Mouse (Mus musculus): ENCODE measurements around the gene Olfr127. TPM values are rescaled to one million over a fixed set of nuclear protein-coding genes. Genes with fewer than 3 reads are reported as not detected.

The Olfr127 gene
- polyA plus RNA-seq, 2 experiments = not detected

DNA sequence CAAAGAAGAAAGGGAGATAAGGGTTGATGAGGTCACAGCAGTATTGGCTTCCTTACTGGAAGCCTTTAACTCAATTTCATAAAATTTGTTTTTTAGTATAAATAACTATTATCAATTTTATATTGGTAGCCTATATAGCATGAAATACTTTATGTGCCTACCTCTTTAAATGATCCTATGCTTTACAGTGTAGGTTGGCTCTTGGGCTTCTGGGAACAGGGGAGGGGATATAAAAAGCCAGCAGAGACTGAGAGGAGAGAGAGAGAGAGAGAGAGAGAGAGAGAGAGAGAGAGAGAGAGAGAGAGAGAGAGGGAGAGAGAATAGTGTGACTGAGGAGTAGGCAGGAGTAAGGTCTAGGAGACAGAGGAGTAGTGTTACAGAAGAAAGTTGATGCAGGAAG lies 20.0 kb downstream of the Olfr127 start, which contains the start of gene Olfr128:
Olfr128 (plus strand) TSS at position 301 of the 400 bp plus-strand sequence.
- H3K4me2 ChIP-seq (ENCODE audit: low read depth) = no peak within 1 kb of the TSS
- no peak within 1 kb of the TSS for H3K9ac ChIP-seq (replicated peaks)
- no peaks in the 10 kb centered on the region for H3K27me3 ChIP-seq (ENCODE audit: control insufficient read depth, insufficient read depth, low read length)
- no peak within 1 kb of the TSS for H3K4me3 ChIP-seq (ENCODE audit: insufficient read depth in 1 of 2, low read depth in 2 of 2, low read length in 2 of 2)
- H3K27ac ChIP-seq = no peak within 1 kb of the TSS
- no peaks in the 10 kb centered on the region for H3K4me1 ChIP-seq (replicated peaks; ENCODE audit: control insufficient read depth in 2 of 2, insufficient read depth in 2 of 2, low read length in 1 of 2)
- ATAC-seq (ENCODE audit: insufficient read depth) (no peak), DNase-seq (ENCODE audit: low read depth in 3 of 3, low spot score in 3 of 3) (no peak)
- no peaks in the 10 kb centered on the region for H3K36me3 ChIP-seq (replicated peaks; ENCODE audit: control insufficient read depth, insufficient read depth, low read depth)
- H3K9me3 ChIP-seq (ENCODE audit: control insufficient read depth, low read length) = no peaks in the 10 kb centered on the region
- no peak for TF ChIP-seq EP300 (IDR thresholded peaks at IDR 0.05; ENCODE audit: low read depth)
- no peak for TF ChIP-seq CTCF (IDR thresholded peaks at IDR 0.05; ENCODE audit: low read depth)

DNA sequence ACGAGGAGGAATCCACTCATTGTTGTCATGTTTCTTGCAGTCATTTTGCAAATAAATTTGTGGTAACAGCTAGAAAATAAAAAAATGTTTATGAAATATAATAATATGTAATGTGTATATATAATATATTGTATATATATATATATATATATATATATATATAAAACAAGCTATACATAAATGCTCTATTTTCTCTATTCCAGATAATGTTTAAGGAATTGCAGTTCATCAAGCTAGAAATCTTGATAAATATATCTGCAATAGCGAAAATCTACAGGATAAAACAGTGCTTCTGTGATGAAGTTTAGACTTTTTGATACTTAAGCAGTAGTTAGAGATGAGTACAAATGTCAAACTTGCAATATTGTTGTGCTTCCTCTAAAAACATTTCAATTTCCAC lies 52.7 kb downstream of the Olfr127 start, which contains the start of gene Olfr761:
Olfr761 (minus strand) TSS at position 101 of the 400 bp plus-strand sequence.
- WGBS (ENCODE audit: insufficient replicate concordance) = 49% methylated on average over 2 of the region's 2 CpGs
- ATAC-seq (ENCODE audit: insufficient read depth) = no peak

More for the DNA sequence above, 52.7 kb downstream of the Olfr127 start, which contains the start of gene Olfr761:
- DNase-seq (ENCODE audit: low read depth in 3 of 3, low spot score in 3 of 3) = no peak
- Histone ChIP-seq H3K4me2 (ENCODE audit: low read depth) (no peak within 1 kb of the TSS), H3K9ac (replicated peaks) (no peak within 1 kb of the TSS), H3K4me1 (replicated peaks; ENCODE audit: control insufficient read depth in 2 of 2, insufficient read depth in 2 of 2, low read length in 1 of 2) (no peaks in the 10 kb centered on the region), H3K9me3 (ENCODE audit: control insufficient read depth, low read length) (no peaks in the 10 kb centered on the region), H3K27me3 (ENCODE audit: control insufficient read depth, insufficient read depth, low read length) (no peaks in the 10 kb centered on the region), H3K27ac (no peak within 1 kb of the TSS), H3K4me3 (ENCODE audit: insufficient read depth in 1 of 2, low read depth in 2 of 2, low read length in 2 of 2) (no peak within 1 kb of the TSS), H3K36me3 (replicated peaks; ENCODE audit: control insufficient read depth, insufficient read depth, low read depth) (no peaks in the 10 kb centered on the region)
- no peak for TF ChIP-seq EP300 (IDR thresholded peaks at IDR 0.05; ENCODE audit: low read depth)
- no peak for TF ChIP-seq CTCF (IDR thresholded peaks at IDR 0.05; ENCODE audit: low read depth)

Other genes starting within 250 kb of the Olfr127 start
- not detected in 2 replicates for gene Olfr117, start 236.7 kb upstream of the Olfr127 start, polyA plus RNA-seq (2012; rRNA removed)
- not detected in 2 replicates for gene Olfr117, start 236.7 kb upstream of the Olfr127 start, polyA plus RNA-seq (2014; fragmentation: Nextera tagmentation; extraction: Ambion mirVana)
- not detected in 2 replicates for gene Olfr118, start 233.4 kb upstream of the Olfr127 start, polyA plus RNA-seq (2012; rRNA removed)
- gene Olfr118, start 233.4 kb upstream of the Olfr127 start, polyA plus RNA-seq (2014; fragmentation: Nextera tagmentation; extraction: Ambion mirVana) = not detected in 2 replicates
- gene Olfr119, start 203.9 kb upstream of the Olfr127 start, polyA plus RNA-seq (2012; rRNA removed) = not detected in 2 replicates
- gene Olfr119, start 203.9 kb upstream of the Olfr127 start, polyA plus RNA-seq (2014; fragmentation: Nextera tagmentation; extraction: Ambion mirVana) = not detected in 2 replicates
- gene Olfr120, start 178.6 kb upstream of the Olfr127 start, polyA plus RNA-seq (2012; rRNA removed) = not detected in 2 replicates
- not detected in 2 replicates for gene Olfr120, start 178.6 kb upstream of the Olfr127 start, polyA plus RNA-seq (2014; fragmentation: Nextera tagmentation; extraction: Ambion mirVana)
- gene Olfr121, start 151.6 kb upstream of the Olfr127 start, polyA plus RNA-seq (2012; rRNA removed) = not detected in 2 replicates
- gene Olfr121, start 151.6 kb upstream of the Olfr127 start, polyA plus RNA-seq (2014; fragmentation: Nextera tagmentation; extraction: Ambion mirVana) = not detected in 2 replicates
- gene Olfr122, start 131.8 kb upstream of the Olfr127 start, polyA plus RNA-seq (2012; rRNA removed) = not detected in 2 replicates
- gene Olfr122, start 131.8 kb upstream of the Olfr127 start, polyA plus RNA-seq (2014; fragmentation: Nextera tagmentation; extraction: Ambion mirVana) = not detected in 2 replicates
- gene Olfr123, start 106.9 kb upstream of the Olfr127 start, polyA plus RNA-seq (2012; rRNA removed) = not detected in 2 replicates
- gene Olfr123, start 106.9 kb upstream of the Olfr127 start, polyA plus RNA-seq (2014; fragmentation: Nextera tagmentation; extraction: Ambion mirVana) = not detected in 2 replicates
- not detected in 2 replicates for gene Olfr124, start 100.5 kb upstream of the Olfr127 start, polyA plus RNA-seq (2012; rRNA removed)
- gene Olfr124, start 100.5 kb upstream of the Olfr127 start, polyA plus RNA-seq (2014; fragmentation: Nextera tagmentation; extraction: Ambion mirVana) = not detected in 2 replicates
- not detected in 2 replicates for gene Olfr125, start 67.5 kb upstream of the Olfr127 start, polyA plus RNA-seq (2012; rRNA removed)
- not detected in 2 replicates for gene Olfr125, start 67.5 kb upstream of the Olfr127 start, polyA plus RNA-seq (2014; fragmentation: Nextera tagmentation; extraction: Ambion mirVana)
- gene Olfr126, start 53.0 kb upstream of the Olfr127 start, polyA plus RNA-seq (2012; rRNA removed) = not detected in 2 replicates
- gene Olfr126, start 53.0 kb upstream of the Olfr127 start, polyA plus RNA-seq (2014; fragmentation: Nextera tagmentation; extraction: Ambion mirVana) = not detected in 2 replicates
- gene Olfr128, start 20.1 kb downstream of the Olfr127 start, polyA plus RNA-seq (2012; rRNA removed) = not detected in 2 replicates
- not detected in 2 replicates for gene Olfr128, start 20.1 kb downstream of the Olfr127 start, polyA plus RNA-seq (2014; fragmentation: Nextera tagmentation; extraction: Ambion mirVana)
- gene Olfr761, start 52.6 kb downstream of the Olfr127 start, polyA plus RNA-seq (2012; rRNA removed) = not detected in 2 replicates
- not detected in 2 replicates for gene Olfr761, start 52.6 kb downstream of the Olfr127 start, polyA plus RNA-seq (2014; fragmentation: Nextera tagmentation; extraction: Ambion mirVana)
- gene Olfr129, start 159.6 kb downstream of the Olfr127 start, polyA plus RNA-seq (2012; rRNA removed) = not detected in 2 replicates
- not detected in 2 replicates for gene Olfr129, start 159.6 kb downstream of the Olfr127 start, polyA plus RNA-seq (2014; fragmentation: Nextera tagmentation; extraction: Ambion mirVana)
- gene Olfr130, start 163.5 kb downstream of the Olfr127 start, polyA plus RNA-seq (2012; rRNA removed) = not detected in 2 replicates
- gene Olfr130, start 163.5 kb downstream of the Olfr127 start, polyA plus RNA-seq (2014; fragmentation: Nextera tagmentation; extraction: Ambion mirVana) = not detected in 2 replicates
- not detected in 2 replicates for gene Olfr131, start 188.3 kb downstream of the Olfr127 start, polyA plus RNA-seq (2012; rRNA removed)
- not detected in 2 replicates for gene Olfr131, start 188.3 kb downstream of the Olfr127 start, polyA plus RNA-seq (2014; fragmentation: Nextera tagmentation; extraction: Ambion mirVana)
- not detected in 2 replicates for gene Olfr132, start 234.1 kb downstream of the Olfr127 start, polyA plus RNA-seq (2012; rRNA removed)
- not detected in 2 replicates for gene Olfr132, start 234.1 kb downstream of the Olfr127 start, polyA plus RNA-seq (2014; fragmentation: Nextera tagmentation; extraction: Ambion mirVana)
- not detected in 2 replicates for gene Olfr133, start 244.8 kb downstream of the Olfr127 start, polyA plus RNA-seq (2012; rRNA removed)
- gene Olfr133, start 244.8 kb downstream of the Olfr127 start, polyA plus RNA-seq (2014; fragmentation: Nextera tagmentation; extraction: Ambion mirVana) = not detected in 2 replicates